Mouse (Mus musculus) CD4-positive, CD25-positive, alpha-beta regulatory T cell, adult 9 weeks (primary cell): ENCODE data around the gene Pld6. TPM values are rescaled to one million over a fixed set of nuclear protein-coding genes. Genes with fewer than 3 reads are reported as not detected.

Experiments used
- polyA plus RNA-seq: library from polyadenylated mRNA; unstranded; fragments of 100-300 nt; shearing (Covaris generic); gene quantifications from one replicate; pipeline ENCODE4 v1.2.1, GENCODE M21; 2017

Pld6 gene
- not detected for polyA plus RNA-seq

GRCm38 (mm10) chr11:59787199-59787781, at the start of gene Pld6:
Gene Pld6, minus strand, starts transcription at chr11:59787645.

GRCm38 (mm10) chr11:59809670-59810474, 22.4 kb upstream of the Pld6 start, which contains the start of gene Flcn:
Gene Flcn, minus strand, starts transcription at chr11:59810016.

Other genes starting within 250 kb of the Pld6 start
- not detected for gene Nlrp3, start 246.1 kb downstream of the Pld6 start, polyA plus RNA-seq
- not detected for gene Olfr222, start 211.4 kb downstream of the Pld6 start, polyA plus RNA-seq
- not detected for gene Olfr223, start 194.4 kb downstream of the Pld6 start, polyA plus RNA-seq
- gene Mprip, start 126.3 kb downstream of the Pld6 start, polyA plus RNA-seq = 9.3 TPM
- 73.4 TPM for gene Flcn, start 22.4 kb upstream of the Pld6 start, polyA plus RNA-seq
- 12.9 TPM for gene Nt5m, start 51.8 kb upstream of the Pld6 start, polyA plus RNA-seq
- 112 TPM for gene Cops3, start 52.2 kb upstream of the Pld6 start, polyA plus RNA-seq
- gene Med9, start 160.6 kb upstream of the Pld6 start, polyA plus RNA-seq = 7.4 TPM
- not detected for gene Rasd1, start 177.3 kb upstream of the Pld6 start, polyA plus RNA-seq